Mouse (Mus musculus): ENCODE data around the gene Rpl41. TPM values are rescaled to one million over a fixed set of nuclear protein-coding genes. Genes with fewer than 3 reads are reported as not detected.

Gene Rpl41
- polyA plus RNA-seq, 1 experiment: 2,270 TPM

DNA sequence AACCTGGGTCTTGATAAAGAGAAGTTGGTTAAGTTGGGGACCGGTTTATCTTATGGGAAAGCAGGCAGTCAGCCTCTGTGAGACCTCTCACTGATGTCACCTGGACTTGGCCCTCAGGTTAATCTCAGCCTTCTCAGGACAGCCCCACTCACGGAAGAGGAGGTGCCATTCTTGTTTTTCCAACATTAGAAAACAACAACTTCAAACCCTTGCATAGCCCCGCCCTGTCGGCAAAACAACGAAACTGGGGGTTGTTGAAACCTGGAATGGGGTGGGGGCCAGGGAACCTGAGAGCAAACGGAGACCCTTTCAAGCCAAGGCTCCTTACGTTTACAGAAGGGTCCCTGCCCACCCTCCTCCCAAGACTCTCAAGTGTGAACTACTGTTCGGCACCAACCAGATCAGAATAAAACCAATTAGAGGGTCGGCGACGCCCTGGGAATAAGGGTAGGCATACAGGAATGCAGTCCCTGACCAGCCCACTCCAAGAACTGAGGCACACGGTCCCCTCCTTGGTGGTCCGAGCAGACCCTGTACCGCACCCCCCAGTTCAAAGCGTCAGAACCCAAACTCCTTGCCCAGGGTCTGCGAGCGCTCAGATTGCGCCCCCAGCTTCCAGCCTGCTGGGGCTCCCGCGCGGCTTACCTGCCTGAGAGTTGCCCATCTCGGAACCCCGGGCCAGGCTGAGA, 39.8 kb upstream of the Rpl41 start:
- no peak for DNase-seq (ENCODE audit: low read depth in 1 of 2, low spot score in 2 of 2)
- Histone ChIP-seq H3K27me3 (ENCODE audit: control insufficient read depth, insufficient read depth, low read length) (peaks cover 11% of the 10 kb centered on the region), H3K4me1 (ENCODE audit: control insufficient read depth, insufficient read depth, insufficient read length) (peaks cover 6% of the 10 kb centered on the region)

DNA sequence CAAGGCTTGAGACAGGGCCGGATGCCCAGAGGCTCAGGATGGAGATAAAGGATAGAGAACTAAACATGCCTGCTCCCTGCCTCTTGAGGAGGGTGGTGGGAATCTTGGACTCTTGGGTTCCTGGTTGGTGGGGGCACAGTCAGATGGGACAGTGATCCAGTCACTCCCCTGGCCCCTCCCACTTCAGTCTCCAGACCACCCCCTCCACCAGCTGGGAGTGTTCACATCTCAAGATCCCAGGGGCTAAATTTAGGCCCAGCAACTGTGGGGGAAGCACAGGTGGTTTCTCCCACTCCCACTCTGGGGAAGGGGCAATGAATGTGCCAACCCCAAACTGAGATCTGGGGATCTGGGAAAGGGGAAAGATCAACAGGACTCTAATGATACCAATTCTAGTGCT, 39.0 kb upstream of the Rpl41 start:
- Histone ChIP-seq H3K27ac (ENCODE audit: insufficient read depth, low read length) (no peak overlapping the region), H3K36me3 (ENCODE audit: control insufficient read depth, insufficient read depth, low read length) (no peaks in the 10 kb centered on the region), H3K4me3 (ENCODE audit: extremely low read depth, insufficient read depth, insufficient read length) (no peak overlapping the region), H3K27me3 (ENCODE audit: control insufficient read depth, insufficient read depth, low read length) (peaks cover 11% of the 10 kb centered on the region), H3K4me1 (ENCODE audit: control insufficient read depth, insufficient read depth, insufficient read length) (peaks cover 6% of the 10 kb centered on the region)
- DNase-seq (ENCODE audit: low read depth in 1 of 2, low spot score in 2 of 2): no peak
- TF ChIP-seq POLR2A (IDR thresholded peaks at IDR 0.05; ENCODE audit: low read depth, low read length) (no peak), CTCF (IDR thresholded peaks at IDR 0.05; ENCODE audit: extremely low read depth, insufficient read depth, insufficient read length, insufficient replicate concordance) (no peak)
- 72% methylated on average over 1 of the region's 1 CpGs for WGBS

More for the DNA sequence above, 39.8 kb upstream of the Rpl41 start:
- TF ChIP-seq POLR2A (IDR thresholded peaks at IDR 0.05; ENCODE audit: low read depth, low read length): no peak
- TF ChIP-seq CTCF (IDR thresholded peaks at IDR 0.05; ENCODE audit: extremely low read depth, insufficient read depth, insufficient read length, insufficient replicate concordance): no peak
- peak overlapping the region; percentile 66 for H3K4me3 ChIP-seq (ENCODE audit: extremely low read depth, insufficient read depth, insufficient read length)
- H3K27ac ChIP-seq (ENCODE audit: insufficient read depth, low read length): no peak overlapping the region
- 15% methylated on average over 23 of the region's 23 CpGs for WGBS
- H3K36me3 ChIP-seq (ENCODE audit: control insufficient read depth, insufficient read depth, low read length): no peaks in the 10 kb centered on the region

DNA sequence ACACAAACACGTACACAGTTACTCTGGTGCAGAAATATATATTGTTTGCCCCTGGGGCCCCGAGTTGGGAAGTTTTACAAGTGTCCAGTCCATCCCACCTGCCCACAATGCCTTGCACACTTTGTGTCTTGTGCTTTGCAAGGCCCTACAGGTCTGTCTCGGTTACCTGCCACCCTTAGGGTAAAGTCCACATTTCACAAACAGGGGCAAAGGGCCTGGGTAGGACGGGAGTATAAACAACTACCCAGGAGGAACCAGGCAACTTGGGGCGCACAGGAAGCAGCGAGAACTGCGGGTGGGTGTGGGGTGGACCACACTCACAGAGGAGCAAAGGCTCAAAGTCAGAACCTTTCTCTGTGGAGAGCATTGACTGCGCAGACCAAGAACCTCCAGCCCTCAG, 38.6 kb upstream of the Rpl41 start:
- no peak for DNase-seq (ENCODE audit: low read depth in 1 of 2, low spot score in 2 of 2)
- peaks cover 6% of the 10 kb centered on the region for H3K4me1 ChIP-seq (ENCODE audit: control insufficient read depth, insufficient read depth, insufficient read length)
- 47% methylated on average over 8 of the region's 8 CpGs for WGBS
- no peak overlapping the region for H3K27ac ChIP-seq (ENCODE audit: insufficient read depth, low read length)
- H3K4me3 ChIP-seq (ENCODE audit: extremely low read depth, insufficient read depth, insufficient read length): no peak overlapping the region
- H3K27me3 ChIP-seq (ENCODE audit: control insufficient read depth, insufficient read depth, low read length): peaks cover 11% of the 10 kb centered on the region
- H3K36me3 ChIP-seq (ENCODE audit: control insufficient read depth, insufficient read depth, low read length): no peaks in the 10 kb centered on the region
- TF ChIP-seq CTCF (IDR thresholded peaks at IDR 0.05; ENCODE audit: extremely low read depth, insufficient read depth, insufficient read length, insufficient replicate concordance): no peak
- TF ChIP-seq POLR2A (IDR thresholded peaks at IDR 0.05; ENCODE audit: low read depth, low read length): no peak

DNA sequence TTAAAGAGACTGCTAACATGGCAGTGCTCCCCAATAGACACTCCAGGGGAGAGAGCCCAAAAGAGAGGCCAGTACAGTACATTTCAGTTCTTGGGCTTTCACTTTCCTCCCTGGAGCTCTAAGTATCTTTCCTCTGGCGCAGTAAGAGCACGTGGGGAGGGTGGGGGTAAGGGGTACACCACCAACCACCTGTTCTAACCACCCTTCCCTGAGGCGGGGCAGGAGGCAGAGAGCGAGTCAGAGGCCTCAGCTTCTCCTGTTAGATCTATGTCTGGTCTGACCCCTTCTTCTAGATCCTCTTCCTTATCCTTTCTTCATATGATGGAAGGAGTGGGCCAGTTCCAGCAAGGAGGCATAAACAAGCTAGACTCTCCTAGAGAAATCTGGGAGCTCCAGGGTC, 38.0 kb upstream of the Rpl41 start:
- H3K27me3 ChIP-seq (ENCODE audit: control insufficient read depth, insufficient read depth, low read length): peaks cover 11% of the 10 kb centered on the region
- H3K4me1 ChIP-seq (ENCODE audit: control insufficient read depth, insufficient read depth, insufficient read length): peaks cover 6% of the 10 kb centered on the region
- no peak for DNase-seq (ENCODE audit: low read depth in 1 of 2, low spot score in 2 of 2)
- 24% methylated on average over 4 of the region's 4 CpGs for WGBS
- no peaks in the 10 kb centered on the region for H3K36me3 ChIP-seq (ENCODE audit: control insufficient read depth, insufficient read depth, low read length)
- H3K27ac ChIP-seq (ENCODE audit: insufficient read depth, low read length): no peak overlapping the region
- TF ChIP-seq POLR2A (IDR thresholded peaks at IDR 0.05; ENCODE audit: low read depth, low read length) (no peak), CTCF (IDR thresholded peaks at IDR 0.05; ENCODE audit: extremely low read depth, insufficient read depth, insufficient read length, insufficient replicate concordance) (no peak)
- no peak overlapping the region for H3K4me3 ChIP-seq (ENCODE audit: extremely low read depth, insufficient read depth, insufficient read length)

DNA sequence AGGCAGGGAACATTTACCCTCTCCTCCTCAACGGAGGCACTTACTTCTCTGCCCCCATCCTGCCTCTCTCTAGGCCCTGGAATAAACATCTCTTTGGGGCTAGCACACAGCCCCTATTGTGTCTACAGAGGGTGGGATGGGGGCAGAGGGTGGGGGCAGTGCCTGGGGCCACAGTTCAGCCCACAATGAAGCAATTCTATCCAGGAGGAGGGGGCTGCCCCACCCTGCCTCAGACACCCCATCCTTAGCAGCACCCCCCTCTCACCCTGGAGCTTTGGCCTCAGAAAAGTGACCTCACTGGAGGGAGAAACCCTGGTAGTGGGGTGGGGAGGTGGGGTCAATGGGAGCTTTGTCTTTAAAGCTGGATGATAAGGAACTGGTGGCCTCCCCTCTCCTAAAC, 37.4 kb upstream of the Rpl41 start:
- peaks cover 11% of the 10 kb centered on the region for H3K27me3 ChIP-seq (ENCODE audit: control insufficient read depth, insufficient read depth, low read length)
- H3K4me3 ChIP-seq (ENCODE audit: extremely low read depth, insufficient read depth, insufficient read length): no peak overlapping the region
- H3K27ac ChIP-seq (ENCODE audit: insufficient read depth, low read length): no peak overlapping the region
- no peak for TF ChIP-seq POLR2A (IDR thresholded peaks at IDR 0.05; ENCODE audit: low read depth, low read length)
- TF ChIP-seq CTCF (IDR thresholded peaks at IDR 0.05; ENCODE audit: extremely low read depth, insufficient read depth, insufficient read length, insufficient replicate concordance): no peak
- 78% methylated on average over 1 of the region's 1 CpGs for whole genome bisulfite sequencing
- peaks cover 6% of the 10 kb centered on the region for H3K4me1 ChIP-seq (ENCODE audit: control insufficient read depth, insufficient read depth, insufficient read length)
- no peak for DNase-seq (ENCODE audit: low read depth in 1 of 2, low spot score in 2 of 2)
- H3K36me3 ChIP-seq (ENCODE audit: control insufficient read depth, insufficient read depth, low read length): no peaks in the 10 kb centered on the region

DNA sequence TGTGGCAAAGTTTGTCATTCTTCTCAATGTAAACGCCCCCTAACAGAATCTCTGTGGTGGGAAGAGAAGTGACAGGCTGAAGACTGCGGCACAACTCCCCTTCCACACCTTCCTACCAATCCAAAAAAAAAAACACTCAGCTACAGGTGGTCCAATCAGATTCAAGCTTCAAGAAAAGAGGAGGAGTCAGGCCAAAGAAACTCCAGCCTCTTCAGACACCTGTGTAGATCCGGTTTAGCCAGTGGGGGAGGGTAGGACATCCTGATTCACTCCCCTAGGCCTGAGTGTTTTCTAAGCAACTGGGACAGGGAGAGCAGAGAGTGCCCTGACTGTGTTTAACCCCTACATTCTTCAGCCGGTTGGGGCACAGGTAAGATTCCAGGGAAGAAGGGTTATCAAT, 35.3 kb upstream of the Rpl41 start:
- no peak for DNase-seq (ENCODE audit: low read depth in 1 of 2, low spot score in 2 of 2)

DNA sequence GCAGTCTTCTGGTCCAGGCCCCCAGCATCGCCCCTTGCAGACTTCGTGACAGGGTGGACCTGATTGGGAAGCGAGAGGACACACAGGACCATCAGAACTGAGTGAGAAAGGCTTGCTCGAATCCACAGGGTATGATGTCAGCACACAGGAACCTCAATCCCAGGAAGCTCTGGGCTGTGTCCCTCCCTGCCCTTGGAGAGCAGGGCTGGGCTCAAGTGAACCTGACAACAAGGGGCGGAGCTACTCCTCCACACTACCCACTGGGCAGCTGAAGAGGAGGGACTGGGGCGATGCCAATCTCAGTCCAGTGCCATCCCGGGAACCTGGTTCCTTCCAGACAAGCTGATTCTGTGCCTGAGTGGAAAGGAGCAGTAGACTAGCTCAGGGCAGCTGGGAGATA, 34.5 kb upstream of the Rpl41 start:
- TF ChIP-seq CTCF (IDR thresholded peaks at IDR 0.05; ENCODE audit: extremely low read depth, insufficient read depth, insufficient read length, insufficient replicate concordance) (no peak), POLR2A (IDR thresholded peaks at IDR 0.05; ENCODE audit: low read depth, low read length) (no peak)
- Histone ChIP-seq H3K27me3 (ENCODE audit: control insufficient read depth, insufficient read depth, low read length) (0 out of 2 replicates have a peak, but pooled peaks cover under 1% of the 10 kb centered on the region), H3K27ac (ENCODE audit: insufficient read depth, low read length) (no peak overlapping the region), H3K36me3 (ENCODE audit: control insufficient read depth, insufficient read depth, low read length) (no peaks in the 10 kb centered on the region), H3K4me3 (ENCODE audit: extremely low read depth, insufficient read depth, insufficient read length) (no peak overlapping the region), H3K4me1 (ENCODE audit: control insufficient read depth, insufficient read depth, insufficient read length) (no peaks in the 10 kb centered on the region)
- no peak for DNase-seq (ENCODE audit: low read depth in 1 of 2, low spot score in 2 of 2)
- 64% methylated on average over 7 of the region's 7 CpGs for WGBS

More for the DNA sequence above, 35.3 kb upstream of the Rpl41 start:
- H3K36me3 ChIP-seq (ENCODE audit: control insufficient read depth, insufficient read depth, low read length): no peaks in the 10 kb centered on the region
- H3K27me3 ChIP-seq (ENCODE audit: control insufficient read depth, insufficient read depth, low read length): peaks cover 7% of the 10 kb centered on the region
- H3K4me3 ChIP-seq (ENCODE audit: extremely low read depth, insufficient read depth, insufficient read length): no peak overlapping the region
- H3K4me1 ChIP-seq (ENCODE audit: control insufficient read depth, insufficient read depth, insufficient read length): peaks cover 6% of the 10 kb centered on the region; the same call in 1 of the 2 replicates
- H3K27ac ChIP-seq (ENCODE audit: insufficient read depth, low read length): no peak overlapping the region
- 43% methylated on average over 4 of the region's 4 CpGs for WGBS
- TF ChIP-seq CTCF (IDR thresholded peaks at IDR 0.05; ENCODE audit: extremely low read depth, insufficient read depth, insufficient read length, insufficient replicate concordance) (no peak), POLR2A (IDR thresholded peaks at IDR 0.05; ENCODE audit: low read depth, low read length) (no peak)

Measured in spleen, adult 2 months (tissue).